Mouse (Mus musculus): ENCODE measurements around the gene Sri. TPM values are rescaled to one million over a fixed set of nuclear protein-coding genes. Genes with fewer than 3 reads are reported as not detected.

Sri gene
- polyA plus RNA-seq (2012; rRNA removed; ENCODE audit: low replicate concordance) = 205 and 218 TPM in 2 replicates

DNA sequence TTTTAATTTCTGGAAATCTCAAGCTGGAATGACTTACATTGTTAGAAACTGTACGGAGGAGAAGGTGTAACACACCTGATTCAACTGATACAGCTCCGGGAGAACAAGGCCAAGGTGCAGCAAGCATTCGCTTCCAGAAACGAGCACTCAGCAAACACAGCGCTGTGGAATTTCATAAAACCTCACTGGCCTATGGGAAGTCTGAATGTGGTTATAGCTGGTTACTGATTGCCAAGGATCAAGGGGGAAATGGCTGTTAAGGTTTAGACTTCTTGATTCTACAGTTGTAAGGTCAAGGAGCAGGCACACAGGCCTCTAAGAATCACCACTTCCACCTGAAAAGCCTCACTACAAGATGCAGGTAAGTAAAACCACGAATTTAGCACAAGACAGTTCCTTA, at the start of gene Sri:
Gene Sri (plus strand): TSS at position 224 of the 400 bp plus-strand sequence.

Other genes with a start within 250 kb of the Sri start
- gene Steap4, start 85.6 kb upstream of the Sri start, polyA plus RNA-seq (2012; rRNA removed; ENCODE audit: low replicate concordance) = 106 and 293 TPM in 2 replicates